Mouse (Mus musculus): Measurements from ENCODE around the gene Slc27a1. TPM values are rescaled to one million over a fixed set of nuclear protein-coding genes. Genes with fewer than 3 reads are reported as not detected.

The Slc27a1 gene
- total and polyA plus RNA-seq, 2 experiments from 2014 or later, result 102 to 133 TPM

DNA sequence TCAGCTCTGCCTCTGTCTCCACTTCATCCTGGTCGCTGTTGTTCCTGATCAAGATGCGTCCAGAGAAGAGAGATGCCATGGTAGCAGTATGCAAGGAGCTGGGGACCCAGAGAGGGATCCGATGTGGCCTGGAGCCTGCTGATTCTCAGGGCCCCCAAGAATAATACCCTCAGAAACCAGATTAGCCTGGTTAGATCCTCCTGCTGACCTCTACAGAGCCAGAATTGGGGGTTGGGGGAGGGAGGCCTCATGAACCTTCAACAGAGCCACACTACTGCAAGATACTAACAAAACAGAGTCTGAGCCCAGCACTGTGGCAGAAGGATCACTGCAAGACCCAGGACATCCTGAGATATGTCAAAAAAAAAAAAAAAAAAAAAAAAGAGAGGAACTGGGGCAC is 2.2 kb upstream of the Slc27a1 start, which contains the start of gene Nxnl1:
Nxnl1 (minus strand) TSS at position 101 of the 400 bp plus-strand sequence.
- ATAC-seq, result no peak
- no peaks in the 10 kb centered on the region for H3K9me3 ChIP-seq (ENCODE audit: low read length)
- TF ChIP-seq CTCF (IDR thresholded peaks at IDR 0.05; ENCODE audit: low read depth), result no peak
- no peak within 1 kb of the TSS for H3K9ac ChIP-seq
- peaks cover 15% of the 10 kb centered on the region for H3K27me3 ChIP-seq (ENCODE audit: insufficient read depth, low read length)
- H3K4me1 ChIP-seq (ENCODE audit: insufficient read depth), result peaks cover 7% of the 10 kb centered on the region; the same call in 1 of the 2 replicates
- no peak for DNase-seq
- no peak within 1 kb of the TSS for H3K27ac ChIP-seq (ENCODE audit: low read depth, low read length)
- 65% methylated on average over 3 of the region's 3 CpGs for WGBS
- H3K36me3 ChIP-seq (ENCODE audit: insufficient read depth), result no peaks in the 10 kb centered on the region
- H3K4me3 ChIP-seq (ENCODE audit: low read depth, low read length), result no peak within 1 kb of the TSS
- no peak within 1 kb of the TSS for H3K4me2 ChIP-seq (ENCODE audit: low read depth)

DNA sequence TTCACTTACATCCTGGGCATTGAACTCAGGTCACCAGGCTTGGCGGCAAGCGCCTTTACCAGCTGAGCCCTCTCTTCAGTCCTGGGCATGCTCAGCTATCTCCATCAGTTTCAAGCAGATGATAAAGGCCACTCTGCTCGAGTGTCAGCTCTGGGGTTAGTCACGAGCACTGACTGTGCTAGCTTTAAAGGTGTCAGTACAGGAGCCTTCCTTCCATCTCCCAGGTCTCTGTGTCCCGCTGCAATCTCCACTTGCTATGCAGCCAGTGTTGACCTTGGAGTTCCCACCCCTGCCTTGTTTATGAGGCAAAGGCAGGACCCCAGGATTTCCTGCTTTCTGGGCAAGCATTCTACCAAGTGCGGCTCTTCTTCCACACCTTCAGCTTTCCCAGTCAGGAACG is 1.1 kb upstream of the Slc27a1 start:
- Histone ChIP-seq H3K27ac (ENCODE audit: low read depth, low read length) (0 out of 2 replicates have a peak overlapping the region, but pooled peaks have one; percentile 50), H3K4me3 (ENCODE audit: low read depth, low read length) (no peak overlapping the region), H3K4me2 (ENCODE audit: low read depth) (no peak overlapping the region), H3K9ac (no peak overlapping the region), H3K36me3 (ENCODE audit: insufficient read depth) (no peaks in the 10 kb centered on the region), H3K27me3 (ENCODE audit: insufficient read depth, low read length) (peaks cover 4% of the 10 kb centered on the region), H3K9me3 (ENCODE audit: low read length) (no peaks in the 10 kb centered on the region), H3K4me1 (ENCODE audit: insufficient read depth) (peaks cover 7% of the 10 kb centered on the region; the same call in 1 of the 2 replicates)
- DNase-seq (no peak), ATAC-seq (no peak)
- 76% methylated on average over 7 of the region's 7 CpGs for WGBS
- TF ChIP-seq CTCF (IDR thresholded peaks at IDR 0.05; ENCODE audit: low read depth), result no peak

DNA sequence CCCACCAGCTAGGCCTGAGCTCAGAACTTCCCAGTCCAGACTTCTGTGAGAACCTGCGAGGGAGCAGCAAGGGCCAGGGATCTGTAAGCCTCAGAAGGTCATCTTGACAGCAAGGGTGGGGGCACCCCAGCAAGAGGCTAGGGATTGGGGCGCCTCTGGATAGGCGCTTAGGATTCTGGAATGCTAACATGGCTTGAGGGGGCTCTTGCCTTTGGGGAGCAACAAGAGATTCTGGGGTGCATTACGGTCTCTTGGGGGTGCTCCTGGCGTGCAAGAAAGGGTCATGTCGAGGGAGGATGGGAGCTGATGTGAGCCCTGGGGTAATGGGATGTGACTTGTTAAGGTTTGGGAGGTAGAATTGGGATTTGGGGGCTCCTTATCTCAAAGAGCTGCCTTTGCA is 259 bp downstream of the Slc27a1 start:
- Histone ChIP-seq H3K9ac (peak overlapping the region; percentile 71), H3K27me3 (ENCODE audit: insufficient read depth, low read length) (no peaks in the 10 kb centered on the region), H3K36me3 (ENCODE audit: insufficient read depth) (no peaks in the 10 kb centered on the region), H3K4me3 (ENCODE audit: low read depth, low read length) (peak overlapping the region; percentile 73), H3K4me2 (ENCODE audit: low read depth) (peak overlapping the region; percentile 75), H3K9me3 (ENCODE audit: low read length) (no peaks in the 10 kb centered on the region), H3K4me1 (ENCODE audit: insufficient read depth) (peaks cover 7% of the 10 kb centered on the region; the same call in 1 of the 2 replicates), H3K27ac (ENCODE audit: low read depth, low read length) (peak overlapping the region; percentile 87)
- ATAC-seq (no peak), DNase-seq (no peak)
- TF ChIP-seq CTCF (IDR thresholded peaks at IDR 0.05; ENCODE audit: low read depth), result no peak
- WGBS, result 21% methylated on average over 6 of the region's 6 CpGs

DNA sequence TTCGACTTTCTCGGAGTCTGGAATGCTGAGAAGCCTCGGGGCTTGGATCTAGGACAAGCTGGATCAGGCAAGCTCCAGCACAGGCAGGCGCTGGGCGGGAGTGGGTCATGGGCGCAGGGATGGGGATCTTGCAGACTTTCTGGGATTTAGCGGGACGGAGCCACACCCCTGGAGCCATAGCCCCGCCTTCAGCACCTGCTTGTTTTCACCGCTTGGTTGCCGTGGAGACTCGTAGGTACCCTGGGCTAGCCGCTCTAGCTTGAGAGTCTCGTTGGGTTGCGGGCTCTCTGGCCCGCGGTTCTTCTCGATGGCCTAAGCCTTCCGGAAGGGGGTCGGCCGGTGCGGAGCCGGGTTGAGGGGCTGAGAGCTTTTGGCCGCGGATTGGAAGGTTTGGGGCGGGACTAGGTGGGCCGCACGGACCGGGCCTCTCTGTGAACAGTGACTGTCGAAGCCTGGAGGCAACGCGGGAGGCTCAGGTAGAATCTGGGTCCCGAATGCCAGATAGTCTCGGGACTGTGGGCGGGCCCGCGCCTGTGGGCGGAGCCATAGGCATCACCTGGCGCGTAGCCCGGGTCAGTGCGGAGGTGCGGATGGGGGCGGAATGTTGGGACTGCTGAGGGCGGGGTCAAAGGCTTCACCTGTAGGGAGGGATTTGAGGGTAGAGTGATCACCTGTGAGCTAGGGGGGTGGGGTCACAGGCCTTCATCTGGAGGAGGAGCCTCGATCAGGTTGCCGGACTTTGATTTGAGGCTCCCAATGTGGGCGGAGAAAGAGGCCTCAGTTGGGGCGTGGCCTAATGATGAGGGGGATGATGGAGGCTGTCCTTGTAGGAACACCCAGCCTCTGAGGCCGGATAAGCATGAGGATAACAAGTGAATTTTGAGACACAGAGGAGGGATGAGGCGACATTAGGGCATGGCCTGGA is 946 bp downstream of the Slc27a1 start:
- Histone ChIP-seq H3K27me3 (ENCODE audit: insufficient read depth, low read length) (no peaks in the 10 kb centered on the region), H3K27ac (ENCODE audit: low read depth, low read length) (peak overlapping the region; percentile 87), H3K9me3 (ENCODE audit: low read length) (no peaks in the 10 kb centered on the region), H3K36me3 (ENCODE audit: insufficient read depth) (no peaks in the 10 kb centered on the region; the same call in 1 of the 2 replicates), H3K4me1 (ENCODE audit: insufficient read depth) (peaks cover 7% of the 10 kb centered on the region; the same call in 1 of the 2 replicates), H3K4me2 (ENCODE audit: low read depth) (peak overlapping the region; percentile 75), H3K4me3 (ENCODE audit: low read depth, low read length) (peak overlapping the region; percentile 73), H3K9ac (peak overlapping the region; percentile 71)
- DNase-seq (peak; percentile 96), ATAC-seq (peak; percentile 76)
- WGBS, result 2% methylated on average over 51 of the region's 51 CpGs
- no peak for TF ChIP-seq CTCF (IDR thresholded peaks at IDR 0.05; ENCODE audit: low read depth)

DNA sequence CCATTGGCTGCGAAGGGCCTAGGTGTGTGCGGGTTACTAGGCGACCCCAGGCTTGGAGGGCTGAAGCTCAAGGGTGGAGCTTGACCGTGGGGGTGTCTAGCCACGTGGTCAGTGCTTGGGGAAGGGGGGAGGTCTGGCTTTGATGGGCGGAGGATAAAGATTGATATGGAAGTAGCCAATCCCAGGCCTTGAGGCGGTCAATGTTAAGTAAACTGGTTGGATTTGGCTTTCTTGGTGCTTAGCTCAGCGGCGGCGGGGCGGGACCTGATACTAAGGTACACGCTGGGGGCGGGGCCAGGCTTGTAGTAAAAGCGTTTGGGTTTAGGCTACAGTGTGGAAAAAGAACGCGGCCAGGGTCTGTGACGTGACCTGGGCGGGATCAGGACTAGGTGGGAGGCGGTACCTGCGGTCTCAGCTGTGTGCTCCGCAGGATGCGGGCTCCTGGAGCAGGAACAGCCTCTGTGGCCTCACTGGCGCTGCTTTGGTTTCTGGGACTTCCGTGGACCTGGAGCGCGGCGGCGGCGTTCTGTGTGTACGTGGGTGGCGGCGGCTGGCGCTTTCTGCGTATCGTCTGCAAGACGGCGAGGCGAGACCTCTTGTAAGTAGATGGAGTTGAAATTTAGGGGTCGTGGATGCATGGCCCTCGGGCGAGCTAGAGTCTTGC is 1.7 kb downstream of the Slc27a1 start:
- H3K27ac ChIP-seq (ENCODE audit: low read depth, low read length), result peak overlapping the region; percentile 87
- H3K4me3 ChIP-seq (ENCODE audit: low read depth, low read length), result peak overlapping the region; percentile 73
- no peaks in the 10 kb centered on the region for H3K9me3 ChIP-seq (ENCODE audit: low read length)
- TF ChIP-seq CTCF (IDR thresholded peaks at IDR 0.05; ENCODE audit: low read depth), result no peak; the same call in 1 of the 2 replicates
- DNase-seq (peak; percentile 96), ATAC-seq (peak; percentile 87)
- H3K36me3 ChIP-seq (ENCODE audit: insufficient read depth), result no peaks in the 10 kb centered on the region; the same call in 1 of the 2 replicates
- no peaks in the 10 kb centered on the region for H3K27me3 ChIP-seq (ENCODE audit: insufficient read depth, low read length)
- under 1% methylated on average over 41 of the region's 41 CpGs for WGBS
- peaks cover 7% of the 10 kb centered on the region; the same call in 1 of the 2 replicates for H3K4me1 ChIP-seq (ENCODE audit: insufficient read depth)
- H3K4me2 ChIP-seq (ENCODE audit: low read depth), result peak overlapping the region; percentile 75
- peak overlapping the region; percentile 71 for H3K9ac ChIP-seq

DNA sequence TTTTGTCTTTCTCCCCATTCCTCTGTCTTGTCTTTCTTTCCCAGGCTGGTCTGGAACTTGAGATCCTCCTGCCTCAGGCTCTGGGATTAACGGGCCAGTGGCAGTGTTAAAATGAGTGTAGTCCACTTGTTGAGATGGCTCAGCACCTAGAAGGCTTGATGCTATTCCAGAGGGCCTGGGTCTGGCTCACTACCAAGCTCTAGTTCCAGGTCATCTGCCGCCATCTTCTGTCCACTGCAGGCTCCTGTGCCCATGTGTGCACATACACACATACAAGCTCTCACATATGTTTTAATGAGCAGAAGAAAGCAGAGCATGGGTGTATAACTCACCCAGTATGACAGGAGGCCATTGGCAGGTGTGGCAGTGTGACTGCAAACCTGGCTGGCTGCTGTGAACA is 3.4 kb downstream of the Slc27a1 start:
- H3K27ac ChIP-seq (ENCODE audit: low read depth, low read length), result peak overlapping the region; percentile 66; the same call in 1 of the 2 replicates
- no peak for DNase-seq
- H3K9me3 ChIP-seq (ENCODE audit: low read length), result no peaks in the 10 kb centered on the region
- no peak for TF ChIP-seq CTCF (IDR thresholded peaks at IDR 0.05; ENCODE audit: low read depth)
- H3K4me1 ChIP-seq (ENCODE audit: insufficient read depth), result peaks cover 7% of the 10 kb centered on the region; the same call in 1 of the 2 replicates
- peak overlapping the region; percentile 75; the same call in 1 of the 2 replicates for H3K4me2 ChIP-seq (ENCODE audit: low read depth)
- H3K36me3 ChIP-seq (ENCODE audit: insufficient read depth), result no peaks in the 10 kb centered on the region; the same call in 1 of the 2 replicates
- no peak for ATAC-seq
- H3K9ac ChIP-seq, result no peak overlapping the region
- no peaks in the 10 kb centered on the region for H3K27me3 ChIP-seq (ENCODE audit: insufficient read depth, low read length)
- no peak overlapping the region for H3K4me3 ChIP-seq (ENCODE audit: low read depth, low read length)
- 65% methylated on average over 2 of the region's 2 CpGs for WGBS

Data from forebrain, postnatal 0 days (tissue).